Mouse (Mus musculus) stomach, postnatal 0 days (tissue): ENCODE measurements at regions not wholly inside any gene's neighbourhood (a gene's known extent, or its start where the extent isn't known, plus 50 kb on each side); places are given as distances from the start of the nearest gene placed in this dataset.

Source experiments
- ATAC-seq: fragments of 200-750 bp; cut with Nextera tagmentation; 2 replicates; pipeline ENCODE4 v1.8.0; 2017; ENCODE audit not compliant: low FRiP score, low TSS enrichment
- DNase-seq: peaks from one replicate; pipeline ENCODE4 v3.0.0-alpha.2; 2016; ENCODE audit warnings: low spot score
- H3K27ac ChIP-seq: fragments of 300-500 bp; sonication (generic); replicated peaks from 2 replicates; pipeline ENCODE4 v1.5.1; 2014; ENCODE audit warnings: mild to moderate bottlenecking, control low read depth
- H3K27me3 ChIP-seq: fragments of 300-500 bp; sonication (generic); 2 replicates; pipeline ENCODE4 v1.6.1; 2014; ENCODE audit warnings: low read length; ENCODE audit not compliant: control insufficient read depth, insufficient read depth
- H3K36me3 ChIP-seq: fragments of 300-500 bp; sonication (generic); 2 replicates; pipeline ENCODE4 v1.6.1; 2014; ENCODE audit warnings: low read length, mixed read lengths; ENCODE audit not compliant: control insufficient read depth, insufficient read depth
- H3K4me1 ChIP-seq: fragments of 300-500 bp; sonication (generic); replicated peaks from 2 replicates; pipeline ENCODE4 v1.6.1; 2014; ENCODE audit warnings: antibody characterized with exemption; ENCODE audit not compliant: control insufficient read depth, insufficient read depth
- H3K4me2 ChIP-seq: fragments of 300-500 bp; sonication (generic); replicated peaks from 2 replicates; pipeline ENCODE4 v1.6.1; 2014; ENCODE audit warnings: low read depth, mild to moderate bottlenecking, control low read depth, moderate library complexity
- H3K4me3 ChIP-seq: fragments of 300-500 bp; sonication (generic); 2 replicates; pipeline ENCODE4 v1.5.1; 2014; ENCODE audit warnings: low read depth, low read length, control low read depth
- H3K9ac ChIP-seq: fragments of 300-500 bp; sonication (generic); 2 replicates; pipeline ENCODE4 v1.6.1; 2014; ENCODE audit warnings: mild to moderate bottlenecking, low read length, control low read depth, mixed read lengths
- H3K9me3 ChIP-seq: fragments of 300-500 bp; sonication (generic); 2 replicates; pipeline ENCODE4 v1.6.1; 2016; ENCODE audit warnings: low read length; ENCODE audit not compliant: control insufficient read depth
- CTCF ChIP-seq: IDR thresholded peaks from 2 replicates; pipeline ENCODE4 v1.5.1; 2016; ENCODE audit warnings: antibody characterized with exemption, low read depth, mild to moderate bottlenecking, moderate library complexity
- EP300 ChIP-seq: optimal IDR thresholded peaks from 2 replicates; pipeline ENCODE3; 2016; ENCODE audit warnings: antibody characterized with exemption
- WGBS: fragments of 180-500 bp; shearing (Covaris S2); extraction: QIAGEN DNeasy Blood & Tissue Kit; methylation state at CpG from one replicate; pipeline ENCODE4 v1.1.7; 2014; 5-methylcytosine and 5-hydroxymethylcytosine counted together

DNA sequence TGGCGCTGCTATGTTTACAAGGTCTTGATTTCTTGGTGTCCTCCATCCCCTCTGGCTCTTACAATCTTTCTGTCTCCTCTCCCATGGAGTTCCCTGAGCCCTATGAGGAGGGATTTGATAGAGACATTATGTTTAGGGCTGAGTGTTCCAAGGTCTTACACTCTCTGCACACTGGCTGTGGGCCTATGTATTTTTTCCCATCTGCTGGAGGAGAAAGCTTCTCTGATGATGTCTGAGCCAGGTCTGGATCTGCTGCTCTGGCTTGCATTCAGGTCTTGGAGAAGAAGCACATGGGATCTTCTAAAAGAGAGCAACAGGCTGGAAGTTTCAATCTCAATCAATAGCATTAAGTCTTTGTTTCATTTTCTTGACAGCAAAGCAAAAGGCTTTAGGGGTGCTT lies 445.1 kb downstream of the Efna5 start:
- Histone ChIP-seq H3K9ac (no peak overlapping the region), H3K4me1 (no peaks in the 10 kb centered on the region), H3K27ac (no peak overlapping the region), H3K4me2 (no peak overlapping the region), H3K27me3 (no peaks in the 10 kb centered on the region), H3K4me3 (no peak overlapping the region), H3K36me3 (no peaks in the 10 kb centered on the region), H3K9me3 (no peaks in the 10 kb centered on the region)
- no peak; the same call in 1 of the 2 replicates for ATAC-seq
- no peak for DNase-seq
- 58% methylated on average over 1 of the region's 1 CpGs for WGBS
- TF ChIP-seq EP300 (no peak), CTCF (no peak)

GRCm38 (mm10) chr17:62423476-62424385 lies 457.4 kb downstream of the Efna5 start:
- H3K4me2 ChIP-seq, result no peak overlapping the region
- no peaks in the 10 kb centered on the region for H3K27me3 ChIP-seq
- H3K4me3 ChIP-seq, result no peak overlapping the region
- no peak overlapping the region for H3K27ac ChIP-seq
- ATAC-seq, result no peak
- no peaks in the 10 kb centered on the region for H3K4me1 ChIP-seq
- TF ChIP-seq EP300, result no peak
- TF ChIP-seq CTCF, result no peak
- WGBS, result 62% methylated on average over 11 of the region's 11 CpGs
- H3K9ac ChIP-seq, result no peak overlapping the region
- no peaks in the 10 kb centered on the region for H3K9me3 ChIP-seq
- no peak for DNase-seq
- no peaks in the 10 kb centered on the region for H3K36me3 ChIP-seq

- Histone ChIP-seq H3K9ac (no peak overlapping the region), H3K4me2 (no peak overlapping the region), H3K4me1 (no peaks in the 10 kb centered on the region), H3K4me3 (no peak overlapping the region), H3K27me3 (no peaks in the 10 kb centered on the region), H3K27ac (no peak overlapping the region), H3K36me3 (no peaks in the 10 kb centered on the region), H3K9me3 (no peaks in the 10 kb centered on the region)
- ATAC-seq (no peak), DNase-seq (no peak)
- no peak for TF ChIP-seq CTCF
- TF ChIP-seq EP300, result no peak
- 73% methylated on average over 6 of the region's 8 CpGs for WGBS
Observed at GRCm38 (mm10) chr17:62417584-62417983, 463.5 kb downstream of the Efna5 start.

GRCm38 (mm10) chr17:62415152-62415551 lies 466.0 kb downstream of the Efna5 start:
- H3K27ac ChIP-seq, result no peak overlapping the region
- H3K4me1 ChIP-seq, result no peaks in the 10 kb centered on the region
- no peak overlapping the region for H3K4me2 ChIP-seq
- TF ChIP-seq CTCF (no peak), EP300 (peak; percentile 73)
- ATAC-seq (no peak), DNase-seq (no peak)
- no peaks in the 10 kb centered on the region for H3K27me3 ChIP-seq
- no peak overlapping the region for H3K4me3 ChIP-seq
- no peaks in the 10 kb centered on the region for H3K36me3 ChIP-seq
- 64% methylated on average over 4 of the region's 4 CpGs for WGBS
- no peaks in the 10 kb centered on the region for H3K9me3 ChIP-seq
- no peak overlapping the region for H3K9ac ChIP-seq

DNA sequence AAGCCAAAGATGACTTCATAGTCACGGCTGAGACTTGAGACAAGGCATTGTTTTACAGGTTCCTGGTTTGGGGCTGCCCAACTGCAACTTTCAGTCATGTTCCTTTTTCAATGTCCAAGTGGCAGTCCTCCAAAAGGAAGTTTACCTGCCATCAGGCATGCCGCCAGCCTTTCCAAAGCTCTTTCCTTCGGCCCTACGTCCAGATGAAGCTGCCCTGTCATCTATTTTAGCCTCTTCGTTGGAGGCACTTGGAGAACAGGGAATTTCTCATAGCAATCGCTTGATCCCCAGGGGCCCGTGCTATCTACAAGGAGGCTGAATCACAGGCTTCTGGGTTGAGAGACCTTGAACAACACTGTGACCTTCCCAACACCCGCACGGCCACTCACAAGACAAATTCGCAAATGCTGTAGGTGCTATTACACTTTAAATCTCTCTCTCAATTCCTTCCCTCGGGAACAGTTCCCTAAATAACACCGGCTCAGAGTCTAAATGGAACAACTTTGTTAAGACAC lies 468.4 kb downstream of the Efna5 start:
- peak; percentile 14 for DNase-seq
- 66% methylated on average over 12 of the region's 12 CpGs for WGBS

DNA sequence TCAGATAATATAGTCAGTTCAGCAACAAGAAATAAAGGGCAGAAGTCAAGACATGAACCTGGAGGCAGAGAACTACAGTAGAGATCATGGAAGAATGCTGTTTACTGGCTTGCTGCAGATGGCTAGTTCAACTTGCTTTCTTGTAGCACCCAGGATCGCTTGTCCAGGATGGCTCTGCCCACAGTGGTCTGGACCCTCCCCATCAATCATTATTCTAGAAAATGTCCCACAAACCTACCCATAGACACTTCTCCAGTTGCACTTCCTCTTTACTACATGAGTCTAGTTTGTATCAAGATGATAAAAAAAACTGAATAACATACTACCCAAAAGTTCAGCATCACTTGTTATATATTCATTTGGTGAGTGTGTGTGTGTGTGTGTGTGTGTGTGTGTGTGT lies 477.4 kb downstream of the Efna5 start:
- Histone ChIP-seq H3K4me1 (no peaks in the 10 kb centered on the region), H3K27me3 (no peaks in the 10 kb centered on the region), H3K27ac (no peak overlapping the region), H3K9ac (no peak overlapping the region), H3K4me3 (no peak overlapping the region), H3K4me2 (no peak overlapping the region), H3K36me3 (no peaks in the 10 kb centered on the region), H3K9me3 (no peaks in the 10 kb centered on the region)
- WGBS, result 90% methylated on average over 1 of the region's 1 CpGs
- TF ChIP-seq EP300 (no peak), CTCF (no peak)
- ATAC-seq, result no peak
- DNase-seq, result no peak

More for the DNA sequence above, 468.4 kb downstream of the Efna5 start:
- Histone ChIP-seq H3K9me3 (no peaks in the 10 kb centered on the region), H3K4me2 (no peak overlapping the region), H3K36me3 (no peaks in the 10 kb centered on the region), H3K4me1 (no peaks in the 10 kb centered on the region), H3K27me3 (no peaks in the 10 kb centered on the region), H3K9ac (no peak overlapping the region), H3K4me3 (no peak overlapping the region), H3K27ac (no peak overlapping the region)
- ATAC-seq, result no peak
- no peak for TF ChIP-seq CTCF
